Mouse (Mus musculus) left cerebral cortex, postnatal 25 days (tissue): ENCODE results near the gene Cabin1. TPM values are rescaled to one million over a fixed set of nuclear protein-coding genes. Genes with fewer than 3 reads are reported as not detected.

Experiments used
- DNase-seq, 2 experiments: peaks; one replicate each; pipeline ENCODE4 v3.0.0; 2022; ENCODE audit warnings: low spot score in 2 of 2, mixed read lengths in 1 of 2
- intact Hi-C: fragments of 180-260 bp; cut with DNase I; formaldehyde crosslinking; loops from one replicate; pipeline ENCODE4 v1.15.1; 2025
- total RNA-seq, 2 experiments: library from RNA; stranded (reverse); gene quantifications; 2 replicates each; pipeline ENCODE4 v1.2.3; 2021

The Cabin1 gene
- 10 to 100 TPM; 69.4 to 69.7 TPM for total RNA-seq

GRCm38 (mm10) chr10:75763682-75764518 is at the start of gene Cabin1:
TSS of gene Cabin1 (minus strand) at chr10:75764341.
- peak; percentile 98 to 99 for DNase-seq
- intact Hi-C loops, result loop anchor here (2.0 to 5.0 kb wide), 2 partner anchors 73 to 88 kb away; partner anchors contain the start of gene Gstt2

GRCm38 (mm10) chr10:75804217-75804616 is 40.1 kb upstream of the Cabin1 start:
- DNase-seq, result no peak
- intact Hi-C loops, result no loop called here

GRCm38 (mm10) chr10:75798176-75798696 is 34.1 kb upstream of the Cabin1 start, which contains the start of gene Gstt1:
TSS of gene Gstt1 (minus strand) at chr10:75798584.
- intact Hi-C loops, result loop anchor here (10.0 kb wide), 1 partner anchor 327 kb away; no protein-coding TSS in a partner anchor
- peak in 1 of 2 experiments; percentile 40 for DNase-seq

DNA sequence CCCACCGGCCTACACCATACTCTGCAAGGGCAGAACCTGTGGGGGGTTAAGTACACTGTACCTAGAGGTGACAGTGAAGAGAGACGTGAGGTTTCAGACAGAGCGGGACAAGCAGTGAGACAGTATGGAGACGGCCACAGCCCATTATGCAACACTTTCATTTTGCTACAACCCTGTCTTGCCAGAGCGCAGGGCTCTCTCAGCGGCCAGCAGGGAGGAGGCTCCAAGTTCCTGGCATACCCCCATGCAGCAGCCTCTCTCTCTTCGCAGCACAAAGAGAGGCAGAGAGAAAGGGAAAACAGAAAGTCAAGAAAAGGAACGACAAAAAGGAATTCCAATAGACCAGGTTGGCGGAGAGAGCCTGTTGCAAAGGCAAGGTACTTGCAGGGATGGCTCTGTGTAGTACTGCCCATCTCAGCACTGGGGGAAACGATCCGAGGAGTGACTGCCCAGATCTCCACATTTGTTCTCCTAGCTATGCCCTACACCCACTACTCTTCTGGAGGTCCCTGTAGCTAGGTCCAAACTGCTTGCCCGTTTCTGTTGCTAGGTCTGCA is 33.6 kb upstream of the Cabin1 start:
- intact Hi-C loops, result loop anchor here (10.0 kb wide), 1 partner anchor 327 kb away; no protein-coding TSS in a partner anchor
- DNase-seq, result peak; percentile 42 to 61

DNA sequence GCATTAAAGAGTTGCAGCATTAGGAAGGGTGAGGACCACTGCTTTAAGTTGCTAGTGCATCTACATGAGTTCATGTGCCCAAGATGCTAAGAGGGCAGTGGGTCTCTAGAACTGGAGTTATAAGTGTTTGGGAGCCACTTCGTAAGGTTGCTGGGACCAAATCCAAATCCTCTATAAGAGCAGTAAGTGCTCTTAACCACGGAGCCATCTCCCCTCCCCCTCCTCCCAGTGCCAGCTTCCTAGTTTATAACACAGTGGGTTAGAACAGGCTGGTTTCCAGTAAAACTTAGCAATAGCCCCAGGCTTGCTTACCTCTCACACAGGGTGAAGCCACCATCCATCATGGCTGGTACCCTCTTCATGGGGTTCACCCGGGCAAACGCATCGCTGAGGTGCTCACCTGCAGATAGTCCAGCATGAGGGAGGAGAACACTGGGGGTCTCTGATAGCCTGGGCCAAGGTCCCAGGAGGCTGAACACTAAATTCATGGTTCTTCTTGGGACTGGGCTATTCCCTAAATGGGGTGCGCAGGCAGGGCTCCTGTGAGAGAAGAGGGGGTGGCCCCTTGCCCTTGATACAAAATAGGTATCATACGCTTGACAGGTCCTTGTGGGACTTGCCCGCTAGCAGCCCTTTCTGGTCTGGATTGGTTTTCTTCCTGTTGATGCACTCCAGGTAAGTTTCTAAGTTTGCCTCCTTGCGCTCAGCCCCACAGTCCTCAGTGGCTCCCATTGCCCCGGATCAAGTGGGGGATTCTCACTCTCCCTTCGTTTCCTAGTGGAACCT is 32.8 kb upstream of the Cabin1 start:
- intact Hi-C loops, result loop anchor here (10.0 kb wide), 1 partner anchor 328 kb away; no protein-coding TSS in a partner anchor
- no peak for DNase-seq

DNA sequence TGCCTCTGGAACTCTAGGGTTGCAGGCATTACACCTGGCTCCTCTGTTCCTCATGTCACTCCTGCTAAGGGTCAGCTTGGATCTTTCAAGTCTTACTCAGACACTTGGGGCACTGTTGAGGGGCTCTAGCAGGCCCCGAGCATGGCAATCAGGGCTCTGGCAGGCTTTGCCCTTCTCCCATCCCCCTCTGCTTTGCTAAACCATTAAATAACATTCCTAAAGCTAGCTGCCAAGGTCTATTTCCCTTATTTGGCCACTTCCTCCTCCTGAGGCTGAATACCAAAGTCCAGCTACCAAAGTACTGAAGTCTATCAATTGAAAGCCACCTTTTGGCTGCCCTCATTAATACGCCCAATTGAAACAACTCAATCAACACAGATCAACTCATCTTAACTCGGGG is 30.7 kb upstream of the Cabin1 start:
- no peak for DNase-seq
- intact Hi-C loops, result loop anchor here (10.0 kb wide), 1 partner anchor 330 kb away; no protein-coding TSS in a partner anchor

DNA sequence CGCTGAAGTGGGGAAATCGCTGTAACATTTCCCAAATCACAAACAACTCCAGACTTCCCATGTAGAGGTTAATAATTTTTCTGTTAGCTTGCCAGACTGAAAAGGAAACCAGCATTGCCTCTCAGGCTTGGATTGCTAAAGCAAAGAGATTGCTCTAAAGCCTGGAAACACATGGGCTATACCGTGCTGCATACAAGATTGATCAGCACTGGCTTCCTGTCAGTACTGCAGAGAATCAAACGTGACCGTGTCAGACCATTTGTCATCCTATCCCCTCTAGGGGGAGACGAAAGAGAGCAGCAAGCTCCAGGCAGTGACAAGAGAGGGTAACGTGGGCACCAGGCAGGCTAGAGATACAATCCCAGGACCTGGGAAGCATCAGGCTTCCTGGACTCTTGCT is 26.6 kb upstream of the Cabin1 start:
- intact Hi-C loops, result loop anchor here (10.0 kb wide), 1 partner anchor 334 kb away; no protein-coding TSS in a partner anchor
- no peak for DNase-seq

- DNase-seq, result no peak
- intact Hi-C loops, result loop anchor here (10.0 kb wide), 1 partner anchor 335 kb away; no protein-coding TSS in a partner anchor
Observed at GRCm38 (mm10) chr10:75789841-75790240, 25.7 kb upstream of the Cabin1 start.

- intact Hi-C loops, result no loop called here
- no peak for DNase-seq
Observed at GRCm38 (mm10) chr10:75789081-75789735, 25.1 kb upstream of the Cabin1 start.

GRCm38 (mm10) chr10:75788277-75788676 is 24.1 kb upstream of the Cabin1 start:
- peak in 1 of 2 experiments; percentile 83 for DNase-seq
- intact Hi-C loops, result no loop called here

GRCm38 (mm10) chr10:75785442-75785841 is 21.3 kb upstream of the Cabin1 start:
- intact Hi-C loops, result no loop called here
- no peak for DNase-seq

DNA sequence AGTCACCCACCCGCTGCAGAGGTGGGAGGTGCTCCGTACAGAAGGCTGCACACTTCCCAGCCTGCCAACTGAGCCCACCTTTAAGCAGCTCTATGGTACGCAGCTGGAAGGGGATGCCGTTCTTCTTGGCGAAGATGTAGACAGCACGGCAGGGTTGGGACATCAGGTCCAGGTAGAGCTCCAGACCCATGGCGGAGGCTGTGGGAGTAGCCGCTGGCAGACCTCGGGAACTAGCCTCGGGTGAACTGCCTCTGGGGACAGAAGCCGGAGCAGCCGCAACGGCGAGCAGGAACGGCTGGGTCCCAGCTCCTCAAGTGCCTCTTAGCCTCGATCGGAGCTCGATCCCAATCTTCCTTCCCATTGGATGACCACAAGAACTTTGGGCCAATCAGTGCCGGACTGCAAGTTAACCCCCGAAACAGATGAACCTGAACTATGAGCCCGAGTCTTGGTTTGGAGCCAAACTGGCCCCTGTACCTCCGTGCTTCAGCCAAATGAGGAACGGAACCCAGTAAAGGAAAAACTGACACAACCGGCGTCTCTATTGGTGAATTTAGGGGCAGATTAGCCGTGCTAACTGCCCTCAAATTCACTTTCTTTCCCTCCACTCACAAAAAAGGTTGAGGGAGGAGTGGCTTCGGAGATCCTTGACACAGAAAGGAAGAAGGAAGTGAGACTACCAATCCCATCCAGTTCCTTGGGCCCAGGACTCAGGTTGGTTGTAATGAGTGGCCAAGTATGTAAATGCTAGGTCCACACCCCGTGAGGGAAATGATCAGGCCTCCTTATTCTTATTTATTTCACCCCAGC is 16.8 kb upstream of the Cabin1 start, which contains the start of the genes Gm20441 and Gstt3:
Gene Gm20441 (minus strand): TSS at position 186 of the 810 bp plus-strand sequence.
Gene Gstt3 (minus strand): TSS at position 646 of the 810 bp plus-strand sequence.
- intact Hi-C loops, result loop anchor here (5.0 kb wide), 1 partner anchor 51 kb away; no protein-coding TSS in a partner anchor
- no peak for DNase-seq

DNA sequence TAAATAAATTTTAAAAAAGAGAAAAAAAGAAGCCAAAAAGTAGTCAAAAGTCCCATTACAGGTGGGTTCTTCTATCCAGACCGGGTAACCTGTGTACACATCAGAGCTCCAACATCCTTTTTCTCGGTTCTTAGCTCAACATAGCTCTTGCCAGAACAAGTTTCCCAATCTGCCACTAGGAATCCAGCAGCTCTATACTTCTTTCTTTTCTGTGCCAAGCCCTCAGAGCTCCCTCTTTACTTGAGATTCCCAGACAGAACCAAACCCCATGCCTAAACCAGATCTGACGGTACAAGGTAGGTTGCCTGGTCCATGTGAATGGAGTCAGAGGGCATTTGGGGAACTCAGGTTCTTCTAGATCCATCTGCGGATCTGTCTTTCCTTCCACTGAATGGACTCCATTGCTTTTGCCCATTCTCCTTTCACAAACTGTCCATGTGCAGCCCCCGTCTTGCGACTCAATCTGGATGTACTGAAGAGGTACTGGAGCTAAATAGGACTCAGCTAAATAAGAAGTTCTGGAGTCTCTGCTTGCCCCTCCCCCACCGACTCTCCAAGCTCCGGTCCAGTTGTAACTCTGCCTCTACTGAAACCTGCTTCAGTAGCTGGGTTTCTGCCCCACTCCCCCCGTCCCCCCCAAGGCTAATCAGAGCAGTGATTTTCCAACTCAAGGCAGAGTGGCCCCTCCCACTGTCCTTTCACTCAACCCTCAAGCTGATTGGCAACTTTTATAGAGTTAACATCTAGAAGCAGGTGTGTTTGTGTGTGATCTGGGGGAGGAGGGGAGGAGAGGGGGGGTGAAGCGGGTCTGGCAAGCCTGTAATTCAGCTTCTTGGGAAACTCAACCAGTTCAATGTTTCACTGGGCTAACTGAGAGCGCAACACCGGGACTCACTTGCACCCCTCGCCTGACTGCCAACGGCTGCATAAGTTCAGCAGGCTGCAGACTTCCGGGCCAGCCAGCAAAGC is 15.3 kb upstream of the Cabin1 start:
- intact Hi-C loops, result loop anchor here (5.0 kb wide), 1 partner anchor 53 kb away; no protein-coding TSS in a partner anchor

GRCm38 (mm10) chr10:75777885-75778284 is 13.7 kb upstream of the Cabin1 start:
- intact Hi-C loops, result no loop called here
- no peak for DNase-seq

More for the DNA sequence above, 15.3 kb upstream of the Cabin1 start:
- no peak for DNase-seq

GRCm38 (mm10) chr10:75776562-75776961 is 12.4 kb upstream of the Cabin1 start:
- intact Hi-C loops, result no loop called here
- DNase-seq, result no peak

GRCm38 (mm10) chr10:75774587-75774986 is 10.4 kb upstream of the Cabin1 start:
- no peak for DNase-seq

GRCm38 (mm10) chr10:75774102-75774501 is 10.0 kb upstream of the Cabin1 start:
- intact Hi-C loops, result no loop called here
- no peak for DNase-seq

More at GRCm38 (mm10) chr10:75774587-75774986, 10.4 kb upstream of the Cabin1 start:
- intact Hi-C loops, result no loop called here
